Mouse (Mus musculus) bone marrow, adult 2 months (tissue): ENCODE results near the gene Gab1.

Experiments
- CTCF ChIP-seq: fragments of 200-500 bp; IDR thresholded peaks from 2 replicates; pipeline ENCODE4 v1.5.1; 2011; ENCODE audit warnings: low read length, control low read depth; ENCODE audit not compliant: control insufficient read depth, insufficient read depth
- POLR2A ChIP-seq: fragments of 200-500 bp; IDR thresholded peaks from 2 replicates; pipeline ENCODE4 v1.6.1; 2011; ENCODE audit warnings: low read depth, mild to moderate bottlenecking, control low read depth, low read length, borderline replicate concordance; ENCODE audit not compliant: control insufficient read depth

GRCm38 (mm10) chr8:80830141-80830540, 50.2 kb downstream of the Gab1 start:
- no peak for TF ChIP-seq CTCF
- TF ChIP-seq POLR2A = no peak
